Mouse (Mus musculus): Measurements from ENCODE around the gene Nat8f4. TPM values are rescaled to one million over a fixed set of nuclear protein-coding genes. Genes with fewer than 3 reads are reported as not detected.
"Not testable (repeated sequence)": the region's sequence is repeated elsewhere in the genome, so short reads cannot be mapped to it uniquely, and the experiment has no call there.

Gene Nat8f4
- total RNA-seq, 2 experiments from 2014 or later: 0.76 to 0.79 TPM

DNA sequence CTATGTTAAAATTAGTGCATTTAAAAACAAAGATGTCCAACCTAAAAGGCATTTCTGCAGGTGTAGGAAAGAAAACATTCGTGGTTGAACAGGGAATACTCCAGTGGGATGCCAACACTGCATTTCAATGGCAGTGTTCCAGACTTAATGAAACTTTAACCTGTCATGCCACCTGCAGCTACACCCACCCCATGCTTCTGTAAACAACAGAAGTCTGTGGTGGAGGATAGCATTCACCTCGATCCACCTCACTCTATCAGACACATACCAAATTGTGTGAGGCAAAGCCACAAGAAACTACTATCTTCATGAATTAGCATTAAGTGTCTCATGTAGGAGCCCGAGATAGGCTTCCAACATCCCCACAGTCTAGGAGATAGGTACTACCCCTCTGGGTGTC lies 3.7 kb upstream of the Nat8f4 start:
- DNase-seq: no peak
- intact Hi-C loops (cut with DNase I): loop anchor here (10.0 kb wide), 1 partner anchor 324 kb away; the partner anchor contains the start of gene Alms1

GRCm38 (mm10) chr6:85906911-85907351 lies 2.2 kb upstream of the Nat8f4 start:
- intact Hi-C loops (cut with DNase I): loop anchor here (10.0 kb wide), 1 partner anchor 322 kb away; the partner anchor contains the start of gene Alms1
- DNase-seq: peak; percentile 13 to 28

DNA sequence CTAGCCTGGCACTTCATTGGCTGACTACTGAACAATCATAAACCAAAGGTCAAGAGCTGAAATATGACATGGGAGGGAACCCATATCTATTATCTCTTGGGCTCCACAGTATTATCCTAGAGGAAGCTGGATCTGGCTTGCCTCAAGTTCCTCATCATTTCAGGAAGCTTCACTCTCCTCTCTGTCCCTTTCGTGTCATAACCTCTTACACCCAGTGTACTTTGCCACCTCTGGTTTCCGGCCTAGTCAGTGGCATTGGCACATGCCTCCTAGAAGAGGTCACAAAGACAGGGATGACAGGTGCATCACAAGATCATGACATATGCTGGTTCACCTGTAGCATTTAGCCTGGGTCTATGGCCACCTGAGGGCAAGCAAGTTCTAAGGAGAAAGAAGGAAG lies 2.4 kb downstream of the Nat8f4 start:
- no peak for DNase-seq
- intact Hi-C loops (cut with DNase I): loop anchor here (10.0 kb wide), 1 partner anchor 318 kb away; the partner anchor contains the start of gene Alms1

DNA sequence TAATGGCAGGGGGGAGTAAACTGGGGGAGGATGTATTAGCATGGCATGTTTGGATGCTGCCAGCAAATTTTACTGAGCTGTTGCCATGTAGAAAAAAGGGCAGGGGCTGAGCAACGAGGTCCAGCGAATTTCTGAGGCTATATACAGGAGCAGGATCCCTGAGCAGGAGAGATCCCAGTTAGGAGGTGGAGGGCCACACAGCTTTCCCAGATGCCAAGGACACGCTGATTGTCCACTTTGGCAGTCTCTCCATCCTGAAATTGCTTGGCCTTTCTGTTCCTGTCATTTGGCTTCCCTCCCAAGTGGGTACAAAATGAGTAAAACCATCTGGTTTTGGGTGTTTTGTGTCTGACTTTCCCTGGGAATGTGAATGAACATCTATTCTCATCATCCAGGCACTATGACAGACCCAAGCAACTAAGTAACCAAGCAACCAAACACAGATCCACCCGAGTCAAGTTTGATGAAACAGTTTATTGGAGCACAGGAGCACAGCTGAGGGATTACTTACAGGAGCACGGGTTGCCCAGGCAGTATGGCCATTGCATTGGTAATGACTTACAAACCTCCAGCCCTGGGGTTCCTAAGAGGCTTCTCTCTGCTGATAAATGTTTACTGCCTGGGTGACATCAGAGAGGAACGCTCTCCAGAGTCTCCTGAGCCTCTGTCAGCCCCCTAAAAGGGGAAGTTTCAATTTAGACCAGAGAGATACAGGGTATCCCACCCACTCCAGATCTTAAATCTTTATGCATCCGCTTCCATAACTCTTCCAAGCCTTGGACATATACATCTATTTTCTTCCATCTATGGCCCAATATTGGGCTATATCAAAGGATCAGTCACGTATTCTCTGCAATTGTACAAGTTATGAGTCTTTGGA lies 5.8 kb downstream of the Nat8f4 start:
- intact Hi-C loops (cut with DNase I); DNase-seq: not testable (repeated sequence)

DNA sequence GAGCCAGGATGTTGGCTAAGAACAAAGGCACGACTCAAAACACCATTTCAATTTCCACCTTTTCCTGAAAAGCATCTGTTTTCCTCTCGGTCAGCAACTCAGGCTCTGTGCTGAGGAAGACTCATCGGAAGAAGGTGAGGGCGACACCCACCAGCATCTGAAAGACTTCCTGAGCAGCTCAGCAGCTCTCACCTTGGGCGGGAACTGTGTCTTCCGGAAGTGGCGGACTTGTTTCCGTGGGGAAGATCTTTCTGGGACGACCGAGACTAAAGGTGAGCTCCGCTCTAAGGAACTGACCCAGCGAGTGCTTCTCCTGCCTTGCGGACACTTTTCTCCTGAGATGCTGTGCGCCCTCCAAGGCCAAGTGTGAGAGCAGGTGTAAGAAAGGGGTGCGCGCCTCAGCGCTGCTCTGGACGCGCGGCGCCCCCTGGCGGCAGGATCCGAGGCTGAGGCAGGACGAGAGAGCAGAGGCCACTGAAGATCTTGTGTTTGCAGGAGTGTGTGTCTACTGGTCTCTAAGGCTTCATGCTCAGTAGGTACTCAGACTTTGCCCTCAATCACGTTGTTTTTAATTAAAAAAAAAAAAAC lies 9.5 kb downstream of the Nat8f4 start:
- DNase-seq: peak in 1 of 2 experiments; percentile 35
- intact Hi-C loops (cut with DNase I): not testable (repeated sequence)

DNA sequence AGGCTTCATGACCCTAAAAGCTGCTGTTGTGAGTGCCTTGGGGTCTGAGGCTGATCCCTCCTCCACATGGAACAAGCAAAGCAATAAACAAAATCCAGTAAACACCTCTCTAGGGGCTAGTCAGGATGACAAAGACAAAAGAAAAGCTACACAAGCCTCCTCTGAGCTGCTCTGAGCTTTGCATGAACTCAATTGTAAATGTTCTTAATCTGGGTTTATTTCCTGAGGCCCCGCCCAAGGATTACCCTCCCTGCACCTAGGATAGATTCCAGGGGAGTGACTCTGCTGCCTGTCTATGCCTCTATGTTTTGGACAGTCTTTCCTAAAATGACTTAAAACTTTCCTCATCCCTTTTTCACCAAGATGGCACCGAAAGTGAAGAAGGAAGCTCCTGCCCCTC lies 15.7 kb downstream of the Nat8f4 start:
- DNase-seq: no peak
- intact Hi-C loops (cut with DNase I): no loop called here

- no peak for DNase-seq
- intact Hi-C loops (cut with DNase I): no loop called here
Observed at GRCm38 (mm10) chr6:85884311-85884710, 20.4 kb downstream of the Nat8f4 start.

DNA sequence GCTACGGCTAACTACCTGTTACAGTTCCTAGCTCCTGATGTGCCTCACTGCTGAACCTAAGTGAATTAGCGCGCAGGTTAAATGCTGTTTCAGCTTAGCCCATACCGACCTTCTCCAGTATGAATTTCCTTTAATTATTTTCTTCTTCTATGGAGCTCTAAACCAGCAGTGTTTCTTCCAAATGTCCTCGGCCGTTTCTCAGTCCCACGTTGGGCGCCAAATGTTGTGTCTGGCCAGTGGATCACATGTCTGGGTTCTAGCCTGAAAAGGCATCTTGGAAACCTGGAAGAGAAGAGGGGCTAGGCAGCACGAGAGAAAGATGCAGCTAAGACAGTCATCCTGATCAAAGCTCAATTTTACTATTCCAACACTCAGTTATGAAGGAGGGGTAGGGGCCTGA lies 21.4 kb downstream of the Nat8f4 start:
- intact Hi-C loops (cut with DNase I); DNase-seq: not testable (repeated sequence)

DNA sequence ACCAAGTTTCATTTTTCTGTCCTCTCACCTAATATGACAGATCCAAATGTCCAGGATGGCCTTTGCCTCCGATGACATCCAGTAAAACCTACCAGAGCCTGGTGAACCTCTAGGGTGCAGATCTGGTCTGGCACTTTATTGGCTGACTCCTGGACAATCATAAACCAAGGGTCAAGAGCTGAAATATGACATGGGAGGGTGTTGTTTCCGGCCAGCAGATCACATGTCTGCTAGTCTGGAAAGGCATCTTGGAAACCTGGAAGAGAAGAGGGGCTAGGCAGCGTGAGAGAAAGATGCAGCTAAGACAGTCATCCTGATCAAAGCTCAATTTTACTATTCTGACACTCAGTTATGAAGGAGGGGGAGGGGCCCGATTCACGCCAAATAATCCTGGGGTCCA lies 35.7 kb downstream of the Nat8f4 start, which contains the start of gene Nat8f2:
TSS of gene Nat8f2 (minus strand) at position 153 of the 400 bp plus-strand sequence.
- intact Hi-C loops (cut with DNase I): not testable (repeated sequence)

GRCm38 (mm10) chr6:85867726-85868690 lies 36.7 kb downstream of the Nat8f4 start:
- intact Hi-C loops (cut with DNase I): no loop called here
- no peak for DNase-seq

More for the DNA sequence above, 35.7 kb downstream of the Nat8f4 start, which contains the start of gene Nat8f2:
- DNase-seq: not testable (repeated sequence)

DNA sequence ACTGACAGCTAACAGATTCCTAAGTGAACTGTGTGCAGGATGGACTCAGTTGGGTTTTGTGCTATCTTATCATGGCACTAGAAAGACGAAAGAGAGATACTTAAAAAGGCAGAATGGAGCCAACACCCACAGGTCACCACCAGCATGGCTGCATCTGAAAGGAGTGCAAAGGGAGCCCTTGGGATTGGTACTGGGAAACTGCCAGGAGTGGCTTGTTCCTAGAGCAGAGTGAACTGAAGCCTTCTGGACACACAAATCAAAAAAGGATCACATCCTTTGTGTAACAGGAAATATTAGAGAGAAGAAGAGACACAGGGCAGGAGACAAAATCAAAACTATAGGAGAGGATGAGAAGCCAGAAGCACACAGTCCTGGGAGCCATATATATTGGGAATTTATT lies 37.7 kb downstream of the Nat8f4 start:
- intact Hi-C loops (cut with DNase I); DNase-seq: not testable (repeated sequence)

DNA sequence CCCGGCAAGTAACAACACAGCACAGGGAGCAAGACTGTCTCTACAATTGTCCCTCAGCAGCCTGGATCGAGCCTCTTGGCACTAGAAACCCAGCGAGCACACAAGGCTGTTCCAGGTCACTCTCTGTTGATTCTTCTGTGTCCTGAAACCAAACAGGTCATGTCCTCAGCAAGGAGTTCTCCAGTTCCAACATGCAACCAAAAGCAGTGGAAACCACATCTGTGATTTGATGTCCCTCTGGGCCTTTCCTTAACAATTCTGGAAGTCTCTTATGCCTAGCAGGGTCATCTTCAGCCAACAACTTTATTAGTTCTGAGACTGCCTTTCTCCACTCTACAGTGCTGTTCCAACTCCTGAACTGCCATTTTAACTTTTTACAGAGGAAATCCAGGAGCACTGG lies 38.5 kb downstream of the Nat8f4 start:
- intact Hi-C loops (cut with DNase I); DNase-seq: not testable (repeated sequence)

DNA sequence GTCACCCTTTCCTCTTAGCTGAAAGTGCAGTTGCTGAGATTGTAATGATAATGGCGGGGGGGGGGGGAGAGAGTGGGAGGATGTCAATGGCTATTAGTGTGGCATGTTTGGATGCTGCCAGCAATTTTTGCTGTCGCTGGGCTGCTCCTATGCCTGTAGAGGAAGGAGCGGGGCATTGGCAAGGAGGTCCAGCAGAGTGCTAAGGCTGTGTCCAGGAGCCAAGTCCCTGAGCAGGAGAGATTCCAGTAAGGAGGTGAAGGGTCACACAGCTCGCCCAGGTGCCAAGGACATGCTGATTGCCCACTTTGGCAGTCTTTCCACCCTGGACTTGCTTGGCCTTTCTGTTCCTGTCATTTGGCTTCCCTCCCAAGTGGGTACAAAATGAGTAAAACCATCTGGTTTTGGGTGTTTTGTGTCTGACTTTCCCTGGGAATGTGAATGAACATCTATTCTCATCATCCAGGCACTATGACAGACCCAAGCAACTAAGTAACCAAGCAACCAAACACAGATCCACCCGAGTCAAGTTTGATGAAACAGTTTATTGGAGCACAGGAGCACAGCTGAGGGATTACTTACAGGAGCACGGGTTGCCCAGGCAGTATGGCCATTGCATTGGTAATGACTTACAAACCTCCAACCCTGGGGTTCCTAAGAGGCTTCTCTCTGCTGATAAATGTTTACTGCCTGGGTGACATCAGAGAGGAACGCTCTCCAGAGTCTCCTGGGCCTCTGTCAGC lies 39.6 kb downstream of the Nat8f4 start:
- peak in 1 of 2 experiments; percentile 16 for DNase-seq
- intact Hi-C loops (cut with DNase I): not testable (repeated sequence)

GRCm38 (mm10) chr6:85863840-85864239 lies 40.8 kb downstream of the Nat8f4 start:
- intact Hi-C loops (cut with DNase I): no loop called here
- DNase-seq: no peak

- DNase-seq: no peak
- intact Hi-C loops (cut with DNase I): no loop called here
Observed at GRCm38 (mm10) chr6:85863136-85863535, 41.5 kb downstream of the Nat8f4 start.

GRCm38 (mm10) chr6:85862565-85862964 lies 42.1 kb downstream of the Nat8f4 start:
- DNase-seq: no peak
- intact Hi-C loops (cut with DNase I): no loop called here

GRCm38 (mm10) chr6:85861247-85861646 lies 43.4 kb downstream of the Nat8f4 start:
- intact Hi-C loops (cut with DNase I): no loop called here

DNA sequence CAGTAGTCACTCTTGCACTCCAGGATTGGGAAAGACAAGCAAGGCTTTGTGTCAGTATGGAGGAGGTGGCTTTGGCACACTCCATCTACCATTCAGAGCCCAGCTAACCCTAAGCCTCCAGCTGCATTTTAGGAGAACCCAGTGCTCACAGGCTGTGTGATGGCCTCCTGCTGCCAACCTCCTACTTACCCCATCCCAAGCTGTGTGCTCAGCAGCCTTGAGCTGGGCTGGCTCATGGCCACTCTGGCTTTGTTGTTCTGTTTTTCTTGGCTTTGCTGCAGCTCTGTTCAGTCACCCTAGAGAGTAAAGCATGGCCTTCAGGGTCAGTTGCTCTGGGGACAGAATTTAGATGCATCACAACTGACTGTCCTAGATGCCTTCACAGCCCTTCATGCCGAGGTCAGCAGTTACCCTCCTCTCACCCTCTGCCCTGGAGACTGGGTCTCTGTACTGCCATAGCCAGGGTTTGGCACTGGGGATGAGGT lies 48.4 kb downstream of the Nat8f4 start:
- DNase-seq: peak; percentile 46 to 64
- intact Hi-C loops (cut with DNase I): loop anchor here (5.0 kb wide), 1 partner anchor 36 kb away; no protein-coding TSS in a partner anchor

More at GRCm38 (mm10) chr6:85861247-85861646, 43.4 kb downstream of the Nat8f4 start:
- no peak for DNase-seq

- intact Hi-C loops (cut with DNase I): no loop called here
- no peak for DNase-seq
Observed at GRCm38 (mm10) chr6:85853481-85853880, 51.2 kb downstream of the Nat8f4 start.

All from heart, postnatal 14 days (tissue).